Mouse (Mus musculus) olfactory bulb, adult 2 months (tissue): ENCODE data around the gene Eng.

Source experiments
- CTCF ChIP-seq: fragments of 200-500 bp; IDR thresholded peaks from 2 replicates; pipeline ENCODE4 v1.5.1; 2012; ENCODE audit warnings: low read depth, mild to moderate bottlenecking, low read length, moderate library complexity; ENCODE audit not compliant: insufficient read depth
- POLR2A ChIP-seq: fragments of 200-500 bp; IDR thresholded peaks from 2 replicates; pipeline ENCODE4 v1.6.1; 2012; ENCODE audit warnings: mild to moderate bottlenecking, low read depth, low read length, moderate library complexity; ENCODE audit not compliant: insufficient read depth

- TF ChIP-seq POLR2A: no peak
- no peak for TF ChIP-seq CTCF
These were observed 4.6 kb upstream of the Eng start for GRCm38 (mm10) chr2:32641810-32642209.
